Mouse (Mus musculus) cortical plate, adult 2 months (tissue): ENCODE measurements around the gene Glt8d1.

ENCODE experiments used
- CTCF ChIP-seq: fragments of 200-500 bp; IDR thresholded peaks from 2 replicates; pipeline ENCODE4 v1.5.1; 2011; ENCODE audit warnings: mild to moderate bottlenecking, control low read depth, low read length; ENCODE audit not compliant: insufficient read depth; ENCODE audit errors: extremely low read depth
- POLR2A ChIP-seq: fragments of 200-500 bp; IDR thresholded peaks from 2 replicates; pipeline ENCODE4 v1.6.1; 2011; ENCODE audit warnings: mild to moderate bottlenecking, low read length, control low read depth; ENCODE audit not compliant: insufficient read depth; ENCODE audit errors: extremely low read depth

- TF ChIP-seq CTCF (no peak), POLR2A (no peak)
Measured at GRCm38 (mm10) chr14:31011588-31011987, 10.4 kb downstream of the Glt8d1 start.
